Mouse (Mus musculus): ENCODE data around the gene Olfr1025-ps1. TPM values are rescaled to one million over a fixed set of nuclear protein-coding genes. Genes with fewer than 3 reads are reported as not detected.

The Olfr1025-ps1 gene
- not detected in 2 replicates for polyA plus RNA-seq (2014; fragmentation: Nextera tagmentation; extraction: Ambion mirVana)

GRCm38 (mm10) chr2:85914893-85915292 is at the start of gene Olfr1025-ps1:
Gene Olfr1025-ps1 (plus strand): TSS chr2:85915193.
- no peak for ATAC-seq (ENCODE audit: low read depth)
- WGBS: 59% methylated on average over 1 of the region's 1 CpGs

DNA sequence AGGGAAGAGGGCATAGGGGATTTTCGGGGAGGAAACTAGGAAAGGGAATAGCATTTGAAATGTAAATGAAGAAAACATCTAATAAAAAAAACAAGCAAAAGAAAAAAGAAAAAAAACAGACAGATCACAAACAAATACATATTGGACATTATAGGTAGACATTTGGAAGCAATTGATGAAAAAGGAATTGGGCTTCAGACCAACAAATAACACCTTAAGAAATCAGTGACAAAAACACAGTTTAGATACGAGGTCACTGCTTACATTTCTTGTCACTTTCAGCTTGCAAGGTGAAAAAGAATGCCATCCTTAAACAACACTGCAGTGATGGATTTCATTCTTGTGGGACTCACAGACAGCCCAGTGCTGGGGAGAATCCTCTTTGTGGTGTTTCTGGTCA is 46.7 kb upstream of the Olfr1025-ps1 start, which contains the start of gene Olfr1022:
Gene Olfr1022 (plus strand): TSS at position 301 of the 400 bp plus-strand sequence.
- Histone ChIP-seq H3K27me3 (ENCODE audit: control insufficient read depth, insufficient read depth, low read length) (no peaks in the 10 kb centered on the region), H3K27ac (ENCODE audit: low read depth, low read length) (no peak within 1 kb of the TSS), H3K4me3 (ENCODE audit: low read depth, low read length) (no peak within 1 kb of the TSS), H3K36me3 (ENCODE audit: control insufficient read depth, insufficient read depth, low read length) (no peaks in the 10 kb centered on the region), H3K4me1 (ENCODE audit: control insufficient read depth, insufficient read depth, low read length) (no peaks in the 10 kb centered on the region), H3K4me2 (ENCODE audit: low read depth, low read length) (no peak within 1 kb of the TSS), H3K9me3 (ENCODE audit: control insufficient read depth, low read length) (no peaks in the 10 kb centered on the region), H3K9ac (replicated peaks; ENCODE audit: low read depth, low read length) (no peak within 1 kb of the TSS)
- 72% methylated on average over 2 of the region's 2 CpGs for WGBS
- no peak for ATAC-seq (ENCODE audit: low read depth)

More at GRCm38 (mm10) chr2:85914893-85915292, at the start of gene Olfr1025-ps1:
- Histone ChIP-seq H3K4me3 (ENCODE audit: low read depth, low read length) (no peak within 1 kb of the TSS), H3K9me3 (ENCODE audit: control insufficient read depth, low read length) (no peaks in the 10 kb centered on the region), H3K9ac (replicated peaks; ENCODE audit: low read depth, low read length) (no peak within 1 kb of the TSS), H3K4me2 (ENCODE audit: low read depth, low read length) (no peak within 1 kb of the TSS), H3K27ac (ENCODE audit: low read depth, low read length) (no peak within 1 kb of the TSS), H3K36me3 (ENCODE audit: control insufficient read depth, insufficient read depth, low read length) (no peaks in the 10 kb centered on the region), H3K4me1 (ENCODE audit: control insufficient read depth, insufficient read depth, low read length) (no peaks in the 10 kb centered on the region), H3K27me3 (ENCODE audit: control insufficient read depth, insufficient read depth, low read length) (no peaks in the 10 kb centered on the region)

- no peaks in the 10 kb centered on the region for H3K9me3 ChIP-seq (ENCODE audit: control insufficient read depth, low read length)
- ATAC-seq (ENCODE audit: low read depth): no peak
- H3K9ac ChIP-seq (replicated peaks; ENCODE audit: low read depth, low read length): no peak within 1 kb of the TSS
- H3K36me3 ChIP-seq (ENCODE audit: control insufficient read depth, insufficient read depth, low read length): no peaks in the 10 kb centered on the region
- no peaks in the 10 kb centered on the region for H3K27me3 ChIP-seq (ENCODE audit: control insufficient read depth, insufficient read depth, low read length)
- 72% methylated on average over 2 of the region's 2 CpGs for WGBS
- H3K4me1 ChIP-seq (ENCODE audit: control insufficient read depth, insufficient read depth, low read length): no peaks in the 10 kb centered on the region
- H3K4me3 ChIP-seq (ENCODE audit: low read depth, low read length): no peak within 1 kb of the TSS
- H3K4me2 ChIP-seq (ENCODE audit: low read depth, low read length): no peak within 1 kb of the TSS
- H3K27ac ChIP-seq (ENCODE audit: low read depth, low read length): no peak within 1 kb of the TSS
These were observed 29.7 kb upstream of the Olfr1025-ps1 start, which contains the start of gene Olfr1023 for GRCm38 (mm10) chr2:85885340-85885739. Gene Olfr1023 (plus strand): TSS chr2:85885640.

- no peaks in the 10 kb centered on the region for H3K36me3 ChIP-seq (ENCODE audit: control insufficient read depth, insufficient read depth, low read length)
- H3K9ac ChIP-seq (replicated peaks; ENCODE audit: low read depth, low read length): no peak within 1 kb of the TSS
- no peak within 1 kb of the TSS for H3K4me3 ChIP-seq (ENCODE audit: low read depth, low read length)
- H3K27me3 ChIP-seq (ENCODE audit: control insufficient read depth, insufficient read depth, low read length): no peaks in the 10 kb centered on the region
- 86% methylated on average over 3 of the region's 3 CpGs for WGBS
- no peak within 1 kb of the TSS for H3K27ac ChIP-seq (ENCODE audit: low read depth, low read length)
- no peak within 1 kb of the TSS for H3K4me2 ChIP-seq (ENCODE audit: low read depth, low read length)
- H3K4me1 ChIP-seq (ENCODE audit: control insufficient read depth, insufficient read depth, low read length): no peaks in the 10 kb centered on the region
- no peak for ATAC-seq (ENCODE audit: low read depth)
- no peaks in the 10 kb centered on the region for H3K9me3 ChIP-seq (ENCODE audit: control insufficient read depth, low read length)
These were observed 10.0 kb upstream of the Olfr1025-ps1 start, which contains the start of gene Olfr1024 for GRCm38 (mm10) chr2:85904952-85905351. Gene Olfr1024 (minus strand): TSS chr2:85905052.

- Histone ChIP-seq H3K27ac (ENCODE audit: low read depth, low read length) (no peak overlapping the region), H3K4me3 (ENCODE audit: low read depth, low read length) (no peak overlapping the region), H3K4me1 (ENCODE audit: control insufficient read depth, insufficient read depth, low read length) (no peaks in the 10 kb centered on the region), H3K27me3 (ENCODE audit: control insufficient read depth, insufficient read depth, low read length) (no peaks in the 10 kb centered on the region), H3K4me2 (ENCODE audit: low read depth, low read length) (no peak overlapping the region), H3K9me3 (ENCODE audit: control insufficient read depth, low read length) (no peaks in the 10 kb centered on the region), H3K9ac (replicated peaks; ENCODE audit: low read depth, low read length) (no peak overlapping the region), H3K36me3 (ENCODE audit: control insufficient read depth, insufficient read depth, low read length) (no peaks in the 10 kb centered on the region)
- no peak for ATAC-seq (ENCODE audit: low read depth)
These were observed 1.8 kb upstream of the Olfr1025-ps1 start for GRCm38 (mm10) chr2:85913197-85913596.

- H3K4me2 ChIP-seq (ENCODE audit: low read depth, low read length): no peak within 1 kb of the TSS
- H3K27ac ChIP-seq (ENCODE audit: low read depth, low read length): no peak within 1 kb of the TSS
- H3K9ac ChIP-seq (replicated peaks; ENCODE audit: low read depth, low read length): no peak within 1 kb of the TSS
- no peaks in the 10 kb centered on the region for H3K36me3 ChIP-seq (ENCODE audit: control insufficient read depth, insufficient read depth, low read length)
- H3K4me3 ChIP-seq (ENCODE audit: low read depth, low read length): no peak within 1 kb of the TSS
- WGBS: 89% methylated on average over 3 of the region's 3 CpGs
- H3K9me3 ChIP-seq (ENCODE audit: control insufficient read depth, low read length): no peaks in the 10 kb centered on the region
- no peaks in the 10 kb centered on the region for H3K4me1 ChIP-seq (ENCODE audit: control insufficient read depth, insufficient read depth, low read length)
- no peaks in the 10 kb centered on the region for H3K27me3 ChIP-seq (ENCODE audit: control insufficient read depth, insufficient read depth, low read length)
- ATAC-seq (ENCODE audit: low read depth): no peak
These were observed 6.3 kb downstream of the Olfr1025-ps1 start, which contains the start of gene Olfr1026 for GRCm38 (mm10) chr2:85921258-85921657. Gene Olfr1026 (plus strand): TSS chr2:85921558.

DNA sequence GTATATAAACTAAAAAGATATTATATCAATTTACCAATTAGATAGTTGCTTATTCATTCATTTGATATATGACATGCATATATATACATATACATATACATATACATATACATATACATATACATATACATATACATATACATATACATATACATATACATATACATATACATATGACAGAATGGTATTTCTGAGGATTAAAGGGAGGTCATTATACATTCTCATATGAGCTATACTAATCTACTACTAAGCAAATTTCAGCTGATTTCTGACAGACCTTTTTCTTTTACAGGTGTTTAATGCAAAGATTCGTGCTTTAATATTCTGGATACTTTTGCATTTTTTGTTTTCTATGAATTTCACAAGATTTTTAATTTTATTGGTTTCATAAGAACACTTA is 35.1 kb downstream of the Olfr1025-ps1 start, which contains the start of gene Olfr1028:
Gene Olfr1028 (plus strand): TSS at position 301 of the 400 bp plus-strand sequence.
- Histone ChIP-seq H3K9ac (replicated peaks; ENCODE audit: low read depth, low read length) (no peak within 1 kb of the TSS), H3K4me1 (ENCODE audit: control insufficient read depth, insufficient read depth, low read length) (no peaks in the 10 kb centered on the region), H3K27me3 (ENCODE audit: control insufficient read depth, insufficient read depth, low read length) (no peaks in the 10 kb centered on the region), H3K36me3 (ENCODE audit: control insufficient read depth, insufficient read depth, low read length) (no peaks in the 10 kb centered on the region), H3K27ac (ENCODE audit: low read depth, low read length) (no peak within 1 kb of the TSS), H3K9me3 (ENCODE audit: control insufficient read depth, low read length) (no peaks in the 10 kb centered on the region), H3K4me3 (ENCODE audit: low read depth, low read length) (no peak within 1 kb of the TSS), H3K4me2 (ENCODE audit: low read depth, low read length) (no peak within 1 kb of the TSS)
- WGBS: 71% methylated on average over 1 of the region's 1 CpGs
- no peak for ATAC-seq (ENCODE audit: low read depth)

Other genes starting within 250 kb of the Olfr1025-ps1 start
- not detected in 2 replicates for gene Olfr1006, start 236.4 kb upstream of the Olfr1025-ps1 start, polyA plus RNA-seq (2014; fragmentation: Nextera tagmentation; extraction: Ambion mirVana)
- gene Olfr1008, start 225.8 kb upstream of the Olfr1025-ps1 start, polyA plus RNA-seq (2014; fragmentation: Nextera tagmentation; extraction: Ambion mirVana): not detected in 2 replicates
- gene Olfr1009, start 199.8 kb upstream of the Olfr1025-ps1 start, polyA plus RNA-seq (2014; fragmentation: Nextera tagmentation; extraction: Ambion mirVana): not detected in 2 replicates
- not detected in 2 replicates for gene Olfr1012, start 152.4 kb upstream of the Olfr1025-ps1 start, polyA plus RNA-seq (2014; fragmentation: Nextera tagmentation; extraction: Ambion mirVana)
- not detected in 2 replicates for gene Olfr1013, start 148.1 kb upstream of the Olfr1025-ps1 start, polyA plus RNA-seq (2014; fragmentation: Nextera tagmentation; extraction: Ambion mirVana)
- not detected in 2 replicates for gene Olfr1014, start 142.5 kb upstream of the Olfr1025-ps1 start, polyA plus RNA-seq (2014; fragmentation: Nextera tagmentation; extraction: Ambion mirVana)
- not detected in 2 replicates for gene Olfr1015, start 133.2 kb upstream of the Olfr1025-ps1 start, polyA plus RNA-seq (2014; fragmentation: Nextera tagmentation; extraction: Ambion mirVana)
- not detected in 2 replicates for gene Olfr1016, start 112.6 kb upstream of the Olfr1025-ps1 start, polyA plus RNA-seq (2014; fragmentation: Nextera tagmentation; extraction: Ambion mirVana)
- gene Olfr1018, start 96.7 kb upstream of the Olfr1025-ps1 start, polyA plus RNA-seq (2014; fragmentation: Nextera tagmentation; extraction: Ambion mirVana): not detected in 2 replicates
- not detected in 2 replicates for gene Olfr1019, start 69.7 kb upstream of the Olfr1025-ps1 start, polyA plus RNA-seq (2014; fragmentation: Nextera tagmentation; extraction: Ambion mirVana)
- gene Olfr1020, start 68.2 kb upstream of the Olfr1025-ps1 start, polyA plus RNA-seq (2014; fragmentation: Nextera tagmentation; extraction: Ambion mirVana): not detected in 2 replicates
- gene Olfr1022, start 46.6 kb upstream of the Olfr1025-ps1 start, polyA plus RNA-seq (2014; fragmentation: Nextera tagmentation; extraction: Ambion mirVana): not detected in 2 replicates
- not detected in 2 replicates for gene Olfr1023, start 29.6 kb upstream of the Olfr1025-ps1 start, polyA plus RNA-seq (2014; fragmentation: Nextera tagmentation; extraction: Ambion mirVana)
- not detected in 2 replicates for gene Olfr1024, start 10.1 kb upstream of the Olfr1025-ps1 start, polyA plus RNA-seq (2014; fragmentation: Nextera tagmentation; extraction: Ambion mirVana)
- not detected in 2 replicates for gene Olfr1026, start 6.4 kb downstream of the Olfr1025-ps1 start, polyA plus RNA-seq (2014; fragmentation: Nextera tagmentation; extraction: Ambion mirVana)
- not detected in 2 replicates for gene Olfr1028, start 35.2 kb downstream of the Olfr1025-ps1 start, polyA plus RNA-seq (2014; fragmentation: Nextera tagmentation; extraction: Ambion mirVana)
- gene Olfr1029, start 58.7 kb downstream of the Olfr1025-ps1 start, polyA plus RNA-seq (2014; fragmentation: Nextera tagmentation; extraction: Ambion mirVana): not detected in 2 replicates
- not detected in 2 replicates for gene Olfr1030, start 64.1 kb downstream of the Olfr1025-ps1 start, polyA plus RNA-seq (2014; fragmentation: Nextera tagmentation; extraction: Ambion mirVana)
- gene Olfr1031, start 75.1 kb downstream of the Olfr1025-ps1 start, polyA plus RNA-seq (2014; fragmentation: Nextera tagmentation; extraction: Ambion mirVana): not detected in 2 replicates
- not detected in 2 replicates for gene Olfr1032, start 90.3 kb downstream of the Olfr1025-ps1 start, polyA plus RNA-seq (2014; fragmentation: Nextera tagmentation; extraction: Ambion mirVana)
- not detected in 2 replicates for gene Olfr1033, start 105.4 kb downstream of the Olfr1025-ps1 start, polyA plus RNA-seq (2014; fragmentation: Nextera tagmentation; extraction: Ambion mirVana)
- gene Olfr1034, start 130.7 kb downstream of the Olfr1025-ps1 start, polyA plus RNA-seq (2014; fragmentation: Nextera tagmentation; extraction: Ambion mirVana): not detected in 2 replicates
- not detected in 2 replicates for gene Olfr1036, start 158.8 kb downstream of the Olfr1025-ps1 start, polyA plus RNA-seq (2014; fragmentation: Nextera tagmentation; extraction: Ambion mirVana)
- gene Olfr1037, start 172.2 kb downstream of the Olfr1025-ps1 start, polyA plus RNA-seq (2014; fragmentation: Nextera tagmentation; extraction: Ambion mirVana): not detected in 2 replicates
- not detected in 2 replicates for gene Olfr1039, start 220.7 kb downstream of the Olfr1025-ps1 start, polyA plus RNA-seq (2014; fragmentation: Nextera tagmentation; extraction: Ambion mirVana)
- not detected in 2 replicates for gene Olfr1040, start 231.5 kb downstream of the Olfr1025-ps1 start, polyA plus RNA-seq (2014; fragmentation: Nextera tagmentation; extraction: Ambion mirVana)
- not detected in 2 replicates for gene Olfr1042, start 246.6 kb downstream of the Olfr1025-ps1 start, polyA plus RNA-seq (2014; fragmentation: Nextera tagmentation; extraction: Ambion mirVana)

All from neural tube, embryonic 14.5 days (tissue).